Mouse (Mus musculus) forebrain, embryonic 15.5 days (tissue): Measurements from ENCODE around the gene Rgs6. TPM values are rescaled to one million over a fixed set of nuclear protein-coding genes. Genes with fewer than 3 reads are reported as not detected.

Experiments
- ATAC-seq: fragments of 200-750 bp; cut with Nextera tagmentation; replicated peaks from 2 replicates; pipeline ENCODE4 v1.8.0; 2017; ENCODE audit warnings: mild to moderate bottlenecking, moderate TSS enrichment, moderate library complexity
- H3K27ac ChIP-seq: fragments of 300-500 bp; sonication (generic); replicated peaks from 2 replicates; pipeline ENCODE4 v1.5.1; 2015; ENCODE audit warnings: mild to moderate bottlenecking, inconsistent platforms
- H3K27me3 ChIP-seq: fragments of 300-500 bp; sonication (generic); 2 replicates; pipeline ENCODE4 v1.6.1; 2015; ENCODE audit warnings: inconsistent platforms
- H3K36me3 ChIP-seq: fragments of 300-500 bp; sonication (generic); 2 replicates; pipeline ENCODE4 v1.6.1; 2015; ENCODE audit warnings: mild to moderate bottlenecking, inconsistent platforms
- H3K4me1 ChIP-seq: fragments of 300-500 bp; sonication (generic); 2 replicates; pipeline ENCODE4 v1.6.1; 2015; ENCODE audit warnings: inconsistent platforms
- H3K4me2 ChIP-seq: fragments of 300-500 bp; sonication (generic); replicated peaks from 2 replicates; pipeline ENCODE4 v1.6.1; 2015; ENCODE audit warnings: mild to moderate bottlenecking, inconsistent platforms
- H3K4me3 ChIP-seq: fragments of 300-500 bp; sonication (generic); 2 replicates; pipeline ENCODE4 v1.5.1; 2015; ENCODE audit warnings: mild to moderate bottlenecking, inconsistent platforms
- H3K9ac ChIP-seq: fragments of 300-500 bp; sonication (generic); replicated peaks from 2 replicates; pipeline ENCODE4 v1.6.1; 2015; ENCODE audit warnings: mild to moderate bottlenecking, inconsistent platforms
- H3K9me3 ChIP-seq: fragments of 300-500 bp; sonication (generic); 2 replicates; pipeline ENCODE4 v1.6.1; 2016; ENCODE audit warnings: inconsistent platforms
- WGBS: fragments of 180-500 bp; shearing (Covaris S2); methylation state at CpG from one replicate; pipeline ENCODE4 v1.1.7; 2015; ENCODE audit warnings: mixed read lengths; 5-methylcytosine and 5-hydroxymethylcytosine counted together
- polyA plus RNA-seq: library from polyadenylated mRNA; unstranded; fragments of >200 nt; fragmentation: Nextera tagmentation; extraction: Ambion mirVana; gene quantifications from 2 replicates; pipeline ENCODE4 v1.2.1, GENCODE M21; 2015

Gene Rgs6
- polyA plus RNA-seq, 1 experiment from 2014 or later: 11.6 TPM

DNA sequence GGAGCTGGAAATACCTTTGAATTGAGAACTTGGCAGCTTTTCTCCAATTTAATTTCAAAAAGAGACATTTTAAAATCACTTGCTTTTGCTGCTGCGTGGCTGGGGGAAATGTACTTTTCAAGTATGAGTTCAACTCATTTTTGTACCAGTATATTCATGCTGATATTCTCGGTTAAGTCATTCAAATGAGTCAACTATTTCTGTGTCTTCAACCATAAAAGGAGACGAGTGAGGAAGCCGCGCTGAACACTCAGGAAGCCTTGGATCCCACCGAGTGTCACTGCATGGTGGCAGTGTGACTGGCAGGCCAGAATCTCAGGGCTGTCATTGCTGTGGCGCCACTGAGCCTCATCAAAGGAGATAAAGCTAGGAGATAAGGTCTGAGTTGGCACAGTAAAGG lies 143.5 kb downstream of the Rgs6 start:
- H3K4me2 ChIP-seq: no peak overlapping the region
- no peak for ATAC-seq
- H3K9me3 ChIP-seq: no peaks in the 10 kb centered on the region
- 0 out of 2 replicates have a peak, but pooled peaks cover 3% of the 10 kb centered on the region for H3K4me1 ChIP-seq
- no peaks in the 10 kb centered on the region for H3K27me3 ChIP-seq
- H3K9ac ChIP-seq: no peak overlapping the region
- H3K4me3 ChIP-seq: no peak overlapping the region
- no peak overlapping the region for H3K27ac ChIP-seq
- no peaks in the 10 kb centered on the region for H3K36me3 ChIP-seq
- 77% methylated on average over 7 of the region's 7 CpGs for WGBS

DNA sequence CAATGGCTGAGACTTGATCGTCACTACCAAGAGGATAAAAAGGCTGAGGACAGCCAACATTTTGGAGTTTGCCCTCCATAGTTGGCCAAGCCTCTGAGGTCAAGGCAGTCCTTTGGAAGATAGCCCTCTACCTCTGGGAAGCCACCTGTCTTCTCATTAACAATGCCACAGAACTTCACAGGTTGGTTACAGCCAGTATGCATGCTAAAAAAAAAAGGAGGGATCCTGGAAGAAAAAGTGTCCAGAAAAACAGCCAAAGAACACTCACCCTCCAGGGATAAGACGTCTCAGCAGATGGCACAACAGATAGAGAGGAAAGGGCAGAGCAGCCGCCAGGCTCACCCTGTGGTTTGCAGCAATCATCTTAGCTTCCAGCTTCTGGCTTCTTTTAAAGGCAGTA lies 154.9 kb downstream of the Rgs6 start:
- Histone ChIP-seq H3K4me1 (no peaks in the 10 kb centered on the region), H3K36me3 (no peaks in the 10 kb centered on the region), H3K27me3 (no peaks in the 10 kb centered on the region), H3K4me2 (no peak overlapping the region), H3K27ac (no peak overlapping the region), H3K4me3 (no peak overlapping the region), H3K9ac (no peak overlapping the region), H3K9me3 (no peaks in the 10 kb centered on the region)
- ATAC-seq: no peak
- 75% methylated on average over 3 of the region's 3 CpGs for WGBS

DNA sequence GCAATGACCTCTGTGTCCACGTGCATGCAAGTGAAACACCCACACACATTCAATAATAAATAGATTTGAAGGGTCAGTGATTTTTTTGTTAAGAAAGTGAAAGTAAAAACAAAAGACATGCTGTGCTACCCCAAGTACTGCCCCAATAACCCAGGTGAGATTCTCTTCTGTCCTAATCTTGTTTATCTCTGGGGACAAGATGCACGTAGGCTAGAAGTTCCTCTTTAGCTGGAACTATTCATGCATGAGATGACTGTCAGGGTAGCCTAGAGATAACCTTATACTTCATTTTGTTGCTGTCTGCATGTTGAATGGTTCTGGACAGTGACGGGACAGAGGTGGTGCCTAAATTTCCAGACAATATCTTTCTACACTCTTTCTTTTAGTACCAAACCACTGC lies 155.9 kb downstream of the Rgs6 start:
- Histone ChIP-seq H3K4me3 (no peak overlapping the region), H3K27me3 (no peaks in the 10 kb centered on the region), H3K27ac (no peak overlapping the region), H3K4me1 (no peaks in the 10 kb centered on the region), H3K36me3 (no peaks in the 10 kb centered on the region), H3K9ac (no peak overlapping the region), H3K9me3 (no peaks in the 10 kb centered on the region), H3K4me2 (no peak overlapping the region)
- no peak for ATAC-seq
- 46% methylated on average over 3 of the region's 3 CpGs for WGBS

DNA sequence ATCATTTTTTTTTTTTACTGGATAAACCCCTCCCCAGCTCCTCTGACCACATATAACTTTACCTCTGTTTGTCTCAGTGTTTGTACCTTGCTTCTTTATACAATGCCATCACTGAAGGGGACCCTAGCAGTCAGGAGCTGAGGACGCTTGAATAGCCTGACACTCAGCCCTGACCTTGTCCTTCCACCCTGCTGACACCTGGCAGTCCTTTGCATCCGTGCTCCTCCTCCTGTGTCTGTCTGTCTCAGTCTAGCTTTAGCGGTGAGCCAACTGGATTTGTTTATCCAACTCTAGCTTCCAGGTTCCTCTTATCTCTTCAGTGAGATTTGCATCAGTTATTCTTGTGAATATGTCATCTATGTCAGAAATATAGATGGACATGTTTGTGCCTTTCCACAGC lies 156.7 kb downstream of the Rgs6 start:
- Histone ChIP-seq H3K27me3 (no peaks in the 10 kb centered on the region), H3K27ac (no peak overlapping the region), H3K36me3 (no peaks in the 10 kb centered on the region), H3K4me1 (0 out of 2 replicates have a peak, but pooled peaks cover 3% of the 10 kb centered on the region), H3K4me2 (no peak overlapping the region), H3K4me3 (no peak overlapping the region), H3K9me3 (no peaks in the 10 kb centered on the region), H3K9ac (no peak overlapping the region)
- 74% methylated on average over 3 of the region's 3 CpGs for WGBS
- no peak for ATAC-seq

DNA sequence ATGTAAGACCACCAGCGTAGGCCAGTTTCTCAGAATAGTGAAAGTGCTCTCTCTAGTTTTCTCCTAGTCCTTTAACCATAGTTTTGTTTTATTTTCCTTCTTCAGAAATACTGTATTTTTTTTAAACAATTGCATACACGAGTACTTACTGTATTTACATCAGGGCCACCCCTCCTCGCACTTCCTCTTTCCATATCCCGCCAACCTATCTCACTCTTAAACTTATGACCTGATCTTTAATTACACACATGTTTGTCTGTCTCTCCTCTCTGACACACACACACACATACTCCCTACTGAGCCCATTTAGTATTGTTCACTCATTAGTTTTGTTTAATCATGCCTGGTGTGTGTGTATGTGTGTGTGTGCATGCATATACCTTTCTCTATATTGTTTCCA lies 159.0 kb downstream of the Rgs6 start:
- H3K9me3 ChIP-seq: no peaks in the 10 kb centered on the region
- no peaks in the 10 kb centered on the region for H3K36me3 ChIP-seq
- H3K4me1 ChIP-seq: 0 out of 2 replicates have a peak, but pooled peaks cover 3% of the 10 kb centered on the region
- no peak overlapping the region for H3K4me3 ChIP-seq
- 91% methylated on average over 4 of the region's 4 CpGs for WGBS
- H3K4me2 ChIP-seq: no peak overlapping the region
- H3K9ac ChIP-seq: no peak overlapping the region
- H3K27ac ChIP-seq: no peak overlapping the region
- H3K27me3 ChIP-seq: no peaks in the 10 kb centered on the region
- no peak for ATAC-seq

DNA sequence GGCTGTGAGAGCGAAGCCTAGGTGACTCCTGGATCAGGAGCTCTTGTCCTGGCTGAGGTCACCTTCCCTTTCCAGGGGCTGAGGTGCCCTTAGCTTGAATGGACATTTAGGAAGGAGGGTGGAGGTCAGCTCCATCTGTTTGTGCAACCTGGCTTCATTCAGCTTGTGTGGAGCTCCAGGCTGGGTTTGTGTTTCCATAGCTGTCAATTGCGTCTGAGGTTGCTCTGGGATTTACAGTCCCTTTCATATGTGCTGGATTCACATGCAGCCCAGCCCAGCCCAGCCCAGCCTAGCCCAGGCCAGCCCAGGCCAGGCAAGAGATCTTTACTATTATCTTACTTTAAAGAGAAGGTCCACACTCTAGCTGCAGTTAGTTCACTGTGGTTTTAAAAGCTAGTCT lies 163.8 kb downstream of the Rgs6 start:
- WGBS: 70% methylated on average over 2 of the region's 2 CpGs
- Histone ChIP-seq H3K4me3 (no peak overlapping the region), H3K9me3 (no peaks in the 10 kb centered on the region), H3K27ac (no peak overlapping the region), H3K9ac (no peak overlapping the region), H3K4me2 (no peak overlapping the region), H3K27me3 (no peaks in the 10 kb centered on the region), H3K36me3 (no peaks in the 10 kb centered on the region), H3K4me1 (peaks cover 8% of the 10 kb centered on the region)
- ATAC-seq: no peak

DNA sequence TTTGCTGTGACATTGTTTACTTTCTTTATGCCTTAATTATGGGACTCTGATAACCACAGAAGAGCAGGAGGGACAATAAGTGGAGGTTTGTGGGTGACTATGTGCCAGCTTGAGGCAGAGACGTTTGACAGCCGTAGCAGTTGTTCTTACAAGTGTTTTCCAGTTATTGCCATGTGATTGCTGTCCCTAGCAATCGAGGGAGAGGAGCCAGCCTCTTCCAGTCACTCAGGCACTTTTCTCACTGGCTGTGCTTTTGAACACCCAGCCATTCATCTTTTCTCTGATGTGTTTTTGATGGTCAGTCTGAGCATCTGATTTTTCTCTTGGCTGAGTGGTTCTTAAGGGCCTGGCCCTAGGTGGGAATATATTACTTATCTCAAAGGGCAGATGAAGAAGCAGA lies 166.4 kb downstream of the Rgs6 start:
- Histone ChIP-seq H3K36me3 (no peaks in the 10 kb centered on the region), H3K4me2 (no peak overlapping the region), H3K4me3 (no peak overlapping the region), H3K27ac (no peak overlapping the region), H3K4me1 (peaks cover 6% of the 10 kb centered on the region), H3K9me3 (no peaks in the 10 kb centered on the region), H3K27me3 (no peaks in the 10 kb centered on the region), H3K9ac (no peak overlapping the region)
- 24% methylated on average over 3 of the region's 3 CpGs for WGBS
- ATAC-seq: no peak

DNA sequence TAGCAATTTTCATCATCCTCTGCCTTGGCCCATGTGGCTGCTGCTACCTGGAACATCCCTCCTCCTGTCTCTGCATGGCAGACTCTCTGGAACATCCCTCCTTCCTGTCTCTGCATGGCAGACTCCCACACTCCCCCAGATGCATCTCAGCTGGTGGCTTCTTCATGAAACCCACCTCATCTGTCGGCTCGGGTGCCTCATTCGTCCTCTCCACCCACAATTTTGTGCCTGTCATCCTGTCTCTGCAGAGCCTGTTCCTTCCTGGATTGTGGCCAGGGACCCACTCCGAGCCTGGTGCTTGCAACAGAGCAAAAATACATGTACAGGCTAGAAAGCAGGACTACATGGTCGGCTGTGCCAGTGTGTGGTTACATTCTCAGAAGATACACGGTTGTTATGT lies 168.7 kb downstream of the Rgs6 start:
- Histone ChIP-seq H3K9ac (no peak overlapping the region), H3K27ac (no peak overlapping the region), H3K4me1 (peaks cover 5% of the 10 kb centered on the region), H3K27me3 (no peaks in the 10 kb centered on the region), H3K36me3 (no peaks in the 10 kb centered on the region), H3K4me3 (no peak overlapping the region), H3K4me2 (no peak overlapping the region), H3K9me3 (no peaks in the 10 kb centered on the region)
- 69% methylated on average over 6 of the region's 6 CpGs for WGBS
- ATAC-seq: no peak

DNA sequence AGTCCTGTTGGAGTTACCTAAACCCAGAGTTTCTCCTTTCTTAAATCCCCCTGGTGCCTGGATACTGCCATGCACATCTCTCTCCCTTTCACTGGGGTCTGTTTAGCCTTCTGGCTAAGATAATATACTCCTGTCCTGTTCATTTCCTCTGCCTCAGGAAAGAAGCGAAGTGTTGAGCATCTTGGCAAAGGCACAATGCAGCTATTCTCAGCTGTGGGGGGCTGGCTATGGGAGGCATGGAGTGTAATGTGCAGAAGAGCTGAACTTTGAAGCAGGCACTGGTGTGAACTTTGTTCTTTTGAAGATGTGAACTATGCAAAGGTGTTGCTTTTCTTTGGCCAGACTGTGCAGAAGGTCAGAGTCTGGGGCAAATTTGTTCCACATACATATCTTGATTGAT lies 169.3 kb downstream of the Rgs6 start:
- no peak for ATAC-seq
- 57% methylated on average over 1 of the region's 1 CpGs for WGBS
- H3K4me2 ChIP-seq: no peak overlapping the region
- H3K4me1 ChIP-seq: peaks cover 5% of the 10 kb centered on the region
- H3K27me3 ChIP-seq: no peaks in the 10 kb centered on the region
- no peak overlapping the region for H3K4me3 ChIP-seq
- no peak overlapping the region for H3K9ac ChIP-seq
- no peaks in the 10 kb centered on the region for H3K36me3 ChIP-seq
- no peak overlapping the region for H3K27ac ChIP-seq
- H3K9me3 ChIP-seq: no peaks in the 10 kb centered on the region

DNA sequence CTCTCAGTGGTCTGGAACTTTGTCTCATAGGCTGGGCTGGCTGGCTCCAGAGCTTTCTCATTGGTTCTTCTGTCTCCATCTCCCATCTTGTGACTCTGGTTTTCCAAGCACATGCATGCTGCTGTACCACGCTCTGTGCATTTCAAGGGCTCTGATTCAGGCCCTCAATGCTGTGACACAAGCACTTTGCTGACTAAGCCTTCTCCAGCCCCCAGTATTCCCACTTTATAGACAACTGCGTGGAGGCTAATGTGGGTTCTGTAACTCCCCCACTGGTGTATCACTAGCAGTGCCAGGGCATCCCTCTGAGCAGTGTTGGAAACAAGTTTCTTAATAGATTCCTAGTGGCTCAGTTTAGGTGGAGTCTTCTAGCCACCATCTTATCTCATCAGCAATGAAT lies 174.0 kb downstream of the Rgs6 start:
- WGBS: 91% methylated on average over 2 of the region's 2 CpGs
- no peaks in the 10 kb centered on the region for H3K27me3 ChIP-seq
- no peak overlapping the region for H3K9ac ChIP-seq
- ATAC-seq: no peak
- H3K27ac ChIP-seq: no peak overlapping the region
- no peak overlapping the region for H3K4me3 ChIP-seq
- H3K36me3 ChIP-seq: no peaks in the 10 kb centered on the region
- no peak overlapping the region for H3K4me2 ChIP-seq
- H3K4me1 ChIP-seq: no peaks in the 10 kb centered on the region
- no peaks in the 10 kb centered on the region for H3K9me3 ChIP-seq

DNA sequence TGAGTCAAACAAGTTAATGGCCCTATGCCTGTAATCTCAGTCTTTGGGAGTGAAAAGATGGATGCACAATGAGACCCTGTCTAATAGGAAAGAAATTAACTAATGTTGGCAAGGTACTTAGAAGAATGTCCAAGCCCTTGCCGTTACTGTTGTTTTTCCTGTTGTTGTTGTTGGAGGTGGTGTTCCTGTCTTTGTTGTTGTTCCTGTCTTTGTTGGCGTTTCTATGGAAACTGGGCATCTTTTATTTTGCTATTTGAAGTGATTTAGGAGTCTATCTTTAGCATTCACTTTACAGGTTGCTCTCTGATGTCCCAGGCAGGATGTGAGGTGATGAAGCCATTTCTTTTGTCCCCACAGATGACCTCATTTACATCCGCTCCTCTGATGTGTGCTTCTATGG lies 180.6 kb downstream of the Rgs6 start:
- H3K4me3 ChIP-seq: no peak overlapping the region
- H3K27ac ChIP-seq: no peak overlapping the region
- ATAC-seq: no peak
- no peaks in the 10 kb centered on the region for H3K4me1 ChIP-seq
- no peaks in the 10 kb centered on the region for H3K9me3 ChIP-seq
- no peak overlapping the region for H3K4me2 ChIP-seq
- WGBS: 73% methylated on average over 3 of the region's 3 CpGs
- H3K9ac ChIP-seq: no peak overlapping the region
- H3K27me3 ChIP-seq: no peaks in the 10 kb centered on the region
- H3K36me3 ChIP-seq: no peaks in the 10 kb centered on the region

DNA sequence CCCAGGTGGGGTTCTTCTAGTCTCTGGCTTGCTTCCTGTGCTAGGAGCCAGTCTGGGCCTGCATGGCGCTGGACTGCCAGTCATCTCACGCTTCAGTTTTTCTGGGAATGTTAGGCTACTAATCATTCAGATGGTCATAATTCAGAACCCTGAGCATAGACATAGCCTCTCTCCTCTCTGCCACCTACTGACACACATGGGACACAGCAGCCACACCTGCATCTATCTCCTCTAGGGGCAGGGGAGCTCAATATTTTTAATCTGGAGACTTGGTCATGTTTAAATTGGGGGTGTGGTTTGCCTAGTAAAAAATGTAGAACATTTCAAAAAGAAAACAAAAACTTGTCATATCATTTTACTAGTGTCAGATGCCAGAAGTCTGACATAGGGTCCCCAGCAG lies 184.1 kb downstream of the Rgs6 start:
- no peak for ATAC-seq
- 98% methylated on average over 2 of the region's 2 CpGs for WGBS
- Histone ChIP-seq H3K9me3 (no peaks in the 10 kb centered on the region), H3K4me1 (no peaks in the 10 kb centered on the region), H3K27me3 (no peaks in the 10 kb centered on the region), H3K9ac (no peak overlapping the region), H3K27ac (no peak overlapping the region), H3K4me2 (no peak overlapping the region), H3K36me3 (no peaks in the 10 kb centered on the region), H3K4me3 (no peak overlapping the region)

DNA sequence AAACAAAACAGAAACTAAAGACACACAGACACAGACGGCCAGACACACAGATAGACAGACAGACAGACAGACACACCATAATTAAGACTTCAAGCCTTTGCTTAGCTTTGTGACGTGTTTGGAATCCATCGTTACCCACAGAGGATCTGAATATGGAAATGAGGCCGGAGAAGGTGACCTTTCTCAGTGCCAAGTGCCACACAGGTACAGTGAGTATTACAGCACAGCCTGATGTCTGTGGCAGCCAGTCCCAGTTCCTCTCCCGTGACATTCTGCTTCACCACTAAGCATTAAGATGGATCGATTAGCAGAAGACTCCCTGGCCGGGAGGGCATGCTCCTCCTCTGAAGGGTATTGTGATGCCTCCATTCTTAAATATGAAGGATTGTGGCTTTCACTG lies 186.5 kb downstream of the Rgs6 start:
- Histone ChIP-seq H3K4me1 (no peaks in the 10 kb centered on the region), H3K4me2 (no peak overlapping the region), H3K9ac (no peak overlapping the region), H3K9me3 (no peaks in the 10 kb centered on the region), H3K27ac (no peak overlapping the region), H3K4me3 (no peak overlapping the region), H3K36me3 (no peaks in the 10 kb centered on the region), H3K27me3 (no peaks in the 10 kb centered on the region)
- no peak for ATAC-seq
- WGBS: 83% methylated on average over 7 of the region's 7 CpGs
